13 mouse cellular contexts compared by ENCODE assay signal in the genomic region with DNA sequence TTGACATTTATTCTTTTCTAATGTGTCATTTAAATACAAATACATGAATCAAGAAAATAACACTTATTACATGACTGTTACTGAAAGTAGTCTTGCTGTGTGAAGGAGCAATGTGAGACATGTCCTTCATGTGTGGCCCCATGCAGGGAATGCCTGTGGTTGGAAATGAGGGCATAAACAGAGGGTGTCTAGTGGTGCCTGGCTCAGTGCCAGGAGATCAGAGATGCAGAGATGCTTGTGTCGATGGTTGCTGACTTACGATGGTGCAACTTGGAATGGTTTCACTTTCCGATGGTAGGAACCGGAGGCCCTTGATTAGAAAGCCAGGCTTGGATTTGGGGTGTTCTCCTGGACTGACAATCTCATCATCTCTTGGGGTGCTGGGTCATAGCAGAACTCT.
"Had no signal": no experiment of that assay in that cellular context is flagged by ENCODE, and none has a peak within 500 bp of the region (broad histone marks: within the 10 kb centered on the region; RNA-seq: fewer than 3 reads in every experiment).

No protein-coding gene starts in this region.

- DNase-seq: kidney, adult 8-10 months; kidney, postnatal 10 days; kidney, postnatal 4 days; layer of hippocampus, adult 9-11 months; liver, postnatal 0 days; right cerebral cortex, adult 18-20 months; right cerebral cortex, postnatal 14 days; right cerebral cortex, postnatal 4 days; thymus, adult 2 months; thymus, postnatal 14 days; thymus, postnatal 4 days had no signal

- ATAC-seq: midbrain, embryonic 13.5 days; midbrain, embryonic 16.5 days had no signal
